Mouse (Mus musculus): ENCODE data around the gene Podxl. TPM values are rescaled to one million over a fixed set of nuclear protein-coding genes. Genes with fewer than 3 reads are reported as not detected.

The Podxl gene
- total and polyA plus RNA-seq, 2 experiments from 2014 or later, result 8.9 to 18.7 TPM

GRCm38 (mm10) chr6:31560138-31560959 lies 3.4 kb downstream of the Podxl start:
- Histone ChIP-seq H3K4me3 (ENCODE audit: low read depth, low read length) (no peak overlapping the region), H3K27me3 (ENCODE audit: insufficient read depth, low read length) (no peaks in the 10 kb centered on the region), H3K4me1 (ENCODE audit: insufficient read depth) (peaks cover 5% of the 10 kb centered on the region; the same call in 1 of the 2 replicates), H3K36me3 (ENCODE audit: insufficient read depth) (no peaks in the 10 kb centered on the region), H3K9me3 (ENCODE audit: low read length) (no peaks in the 10 kb centered on the region), H3K4me2 (ENCODE audit: low read depth) (peak overlapping the region; percentile 11), H3K9ac (no peak overlapping the region), H3K27ac (ENCODE audit: low read depth, low read length) (no peak overlapping the region)
- DNase-seq (no peak), ATAC-seq (no peak)
- no peak for TF ChIP-seq CTCF (IDR thresholded peaks at IDR 0.05; ENCODE audit: low read depth)
- WGBS, result 18% methylated on average over 13 of the region's 13 CpGs

GRCm38 (mm10) chr6:31556460-31557100 lies 7.2 kb downstream of the Podxl start:
- no peak for ATAC-seq
- WGBS, result 88% methylated on average over 7 of the region's 7 CpGs
- TF ChIP-seq CTCF (IDR thresholded peaks at IDR 0.05; ENCODE audit: low read depth), result no peak

GRCm38 (mm10) chr6:31550876-31551532 lies 12.8 kb downstream of the Podxl start:
- no peaks in the 10 kb centered on the region for H3K9me3 ChIP-seq (ENCODE audit: low read length)
- WGBS, result 77% methylated on average over 22 of the region's 22 CpGs

More at GRCm38 (mm10) chr6:31556460-31557100, 7.2 kb downstream of the Podxl start:
- Histone ChIP-seq H3K9ac (no peak overlapping the region), H3K27me3 (ENCODE audit: insufficient read depth, low read length) (no peaks in the 10 kb centered on the region), H3K27ac (ENCODE audit: low read depth, low read length) (no peak overlapping the region), H3K9me3 (ENCODE audit: low read length) (no peaks in the 10 kb centered on the region), H3K4me3 (ENCODE audit: low read depth, low read length) (no peak overlapping the region), H3K4me1 (ENCODE audit: insufficient read depth) (no peaks in the 10 kb centered on the region), H3K4me2 (ENCODE audit: low read depth) (no peak overlapping the region), H3K36me3 (ENCODE audit: insufficient read depth) (no peaks in the 10 kb centered on the region)
- DNase-seq, result no peak

GRCm38 (mm10) chr6:31549361-31550051 lies 14.3 kb downstream of the Podxl start:
- peak; percentile 34; the same call in 1 of the 2 replicates for ATAC-seq
- Histone ChIP-seq H3K27ac (ENCODE audit: low read depth, low read length) (no peak overlapping the region), H3K27me3 (ENCODE audit: insufficient read depth, low read length) (no peaks in the 10 kb centered on the region), H3K4me1 (ENCODE audit: insufficient read depth) (no peaks in the 10 kb centered on the region), H3K36me3 (ENCODE audit: insufficient read depth) (no peaks in the 10 kb centered on the region), H3K9me3 (ENCODE audit: low read length) (no peaks in the 10 kb centered on the region), H3K4me2 (ENCODE audit: low read depth) (no peak overlapping the region), H3K9ac (no peak overlapping the region), H3K4me3 (ENCODE audit: low read depth, low read length) (no peak overlapping the region)
- TF ChIP-seq CTCF (IDR thresholded peaks at IDR 0.05; ENCODE audit: low read depth), result no peak
- DNase-seq, result peak; percentile 25
- WGBS, result 39% methylated on average over 5 of the region's 5 CpGs

More at GRCm38 (mm10) chr6:31550876-31551532, 12.8 kb downstream of the Podxl start:
- no peak for DNase-seq
- H3K4me3 ChIP-seq (ENCODE audit: low read depth, low read length), result no peak overlapping the region
- H3K27ac ChIP-seq (ENCODE audit: low read depth, low read length), result no peak overlapping the region
- H3K4me1 ChIP-seq (ENCODE audit: insufficient read depth), result no peaks in the 10 kb centered on the region
- no peak overlapping the region for H3K9ac ChIP-seq
- no peak for TF ChIP-seq CTCF (IDR thresholded peaks at IDR 0.05; ENCODE audit: low read depth)
- ATAC-seq, result no peak
- H3K27me3 ChIP-seq (ENCODE audit: insufficient read depth, low read length), result no peaks in the 10 kb centered on the region
- H3K4me2 ChIP-seq (ENCODE audit: low read depth), result no peak overlapping the region
- no peaks in the 10 kb centered on the region for H3K36me3 ChIP-seq (ENCODE audit: insufficient read depth)

GRCm38 (mm10) chr6:31544318-31544717 lies 19.5 kb downstream of the Podxl start:
- H3K4me2 ChIP-seq (ENCODE audit: low read depth), result no peak overlapping the region
- DNase-seq (no peak), ATAC-seq (no peak)
- WGBS, result 79% methylated on average over 4 of the region's 4 CpGs
- no peaks in the 10 kb centered on the region for H3K27me3 ChIP-seq (ENCODE audit: insufficient read depth, low read length)
- H3K9me3 ChIP-seq (ENCODE audit: low read length), result no peaks in the 10 kb centered on the region
- H3K36me3 ChIP-seq (ENCODE audit: insufficient read depth), result no peaks in the 10 kb centered on the region
- H3K27ac ChIP-seq (ENCODE audit: low read depth, low read length), result no peak overlapping the region
- no peak overlapping the region for H3K9ac ChIP-seq
- no peaks in the 10 kb centered on the region for H3K4me1 ChIP-seq (ENCODE audit: insufficient read depth)
- H3K4me3 ChIP-seq (ENCODE audit: low read depth, low read length), result no peak overlapping the region
- no peak for TF ChIP-seq CTCF (IDR thresholded peaks at IDR 0.05; ENCODE audit: low read depth)

GRCm38 (mm10) chr6:31540018-31540417 lies 23.8 kb downstream of the Podxl start:
- H3K4me1 ChIP-seq (ENCODE audit: insufficient read depth), result no peaks in the 10 kb centered on the region
- 92% methylated on average over 6 of the region's 6 CpGs for WGBS
- H3K9ac ChIP-seq, result no peak overlapping the region
- no peak overlapping the region for H3K4me2 ChIP-seq (ENCODE audit: low read depth)
- H3K36me3 ChIP-seq (ENCODE audit: insufficient read depth), result no peaks in the 10 kb centered on the region
- no peak for DNase-seq
- no peaks in the 10 kb centered on the region for H3K27me3 ChIP-seq (ENCODE audit: insufficient read depth, low read length)
- H3K4me3 ChIP-seq (ENCODE audit: low read depth, low read length), result no peak overlapping the region
- no peak for TF ChIP-seq CTCF (IDR thresholded peaks at IDR 0.05; ENCODE audit: low read depth)
- no peaks in the 10 kb centered on the region for H3K9me3 ChIP-seq (ENCODE audit: low read length)
- ATAC-seq, result no peak
- H3K27ac ChIP-seq (ENCODE audit: low read depth, low read length), result no peak overlapping the region

Data from forebrain, postnatal 0 days (tissue).